In the genomic region with DNA sequence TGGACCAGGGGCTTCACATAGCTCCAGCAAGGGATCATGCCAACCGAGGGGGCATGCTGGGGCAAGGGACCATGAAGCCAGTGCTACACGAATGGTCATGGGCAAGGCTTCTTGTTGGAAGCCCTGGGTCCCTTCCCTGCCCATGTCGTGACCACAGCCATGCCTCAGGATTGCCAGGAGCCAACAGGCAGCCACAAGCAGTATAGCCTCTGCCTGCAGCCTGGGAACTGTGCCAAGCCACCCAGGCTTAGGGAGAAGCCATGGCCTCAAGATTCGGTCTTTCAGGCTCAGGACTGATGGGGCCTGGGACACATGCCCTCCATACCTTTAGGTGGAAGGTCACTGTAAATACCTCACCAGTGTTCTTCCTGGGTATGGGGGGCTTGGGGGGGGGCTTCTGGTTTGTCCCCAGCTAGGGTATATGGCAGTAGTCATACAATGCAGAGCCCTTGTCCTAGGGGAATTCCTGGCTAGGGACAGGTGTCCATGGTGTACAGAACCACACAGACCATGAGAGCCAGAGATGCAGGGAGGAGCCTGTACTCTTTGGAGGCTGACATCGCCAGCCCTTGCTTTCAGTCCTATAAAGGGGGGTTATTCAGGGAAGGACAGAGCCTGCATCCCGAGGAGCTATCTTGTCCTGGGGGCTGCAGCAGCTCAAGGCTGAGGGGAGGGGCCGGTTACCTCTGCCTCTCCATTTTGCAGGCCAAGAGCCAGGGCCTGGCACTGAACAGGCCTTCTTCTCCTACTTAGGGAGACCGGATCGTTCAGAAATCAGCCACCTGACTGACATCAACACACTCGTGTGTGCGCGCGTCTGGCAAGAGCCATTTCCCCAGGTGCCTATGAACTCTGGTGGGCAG, we compare ENCODE assay signal across 9 mouse cellular contexts. TPM values are rescaled to one million over a fixed set of nuclear protein-coding genes. Genes with fewer than 3 reads are reported as not detected.
DNase-seq lines count a peak whose midpoint lies in the region; ATAC-seq and TF ChIP-seq lines count a peak whose summit lies in the region.
"Had no signal": no experiment of that assay in that cellular context is flagged by ENCODE, and none has a peak within 500 bp of the region (broad histone marks: within the 10 kb centered on the region; RNA-seq: fewer than 3 reads in every experiment).

No protein-coding gene starts in this region.

- no peak for DNase-seq in hindbrain, embryonic 10.5 days (ENCODE audit: low spot score)
- peak; percentile 67 for DNase-seq in MN1 (ENCODE audit: low spot score)
- peak; percentile 65 for DNase-seq in cerebellum, adult 11-12 months
- peak; percentile 47 for DNase-seq in kidney, postnatal 14 days
- no peak for DNase-seq in c-Kit-positive CD71-positive TER-119-positive erythroid progenitor cells, embryonic 14.5 days (ENCODE audit: low spot score)
- no peak for DNase-seq in thymus, adult 2 months
- DNase-seq in lung, postnatal 14 days: no peak
- DNase-seq: layer of hippocampus, postnatal 36 days had no signal

- H3K4me1 ChIP-seq in hindbrain, embryonic 13.5 days (replicated peaks): peaks cover 18% of the 10 kb centered on the region
- H3K4me1 ChIP-seq in hindbrain, embryonic 10.5 days (replicated peaks): peaks cover 11% of the 10 kb centered on the region; the same call in 1 of the 2 replicates
- H3K4me1 ChIP-seq in thymus, adult 2 months (replicated peaks; ENCODE audit: control insufficient read depth, insufficient read depth, low read length): peaks cover 23% of the 10 kb centered on the region

- H3K27ac ChIP-seq in hindbrain, embryonic 13.5 days: peak overlapping the region; percentile 46; the same call in 1 of the 2 replicates
- H3K27ac ChIP-seq in hindbrain, embryonic 10.5 days: no peak overlapping the region
- H3K27ac ChIP-seq in thymus, adult 2 months (ENCODE audit: control insufficient read depth, insufficient read depth, low read length): no peak overlapping the region

- TF ChIP-seq POLR2A in thymus, adult 2 months (IDR thresholded peaks at IDR 0.05; ENCODE audit: control insufficient read depth, extremely low read depth, insufficient read depth, low read length, poor library complexity): no peak

- no peak overlapping the region for H3K4me2 ChIP-seq in hindbrain, embryonic 13.5 days

- WGBS in hindbrain, embryonic 13.5 days: 71% methylated on average over 13 of the region's 13 CpGs
- WGBS in hindbrain, embryonic 10.5 days: 79% methylated on average over 13 of the region's 13 CpGs
- 35% methylated on average over 13 of the region's 13 CpGs for WGBS in thymus, adult 2 months

- H3K9me3 ChIP-seq in hindbrain, embryonic 13.5 days: no peaks in the 10 kb centered on the region
- 0 out of 2 replicates have a peak, but pooled peaks cover 2% of the 10 kb centered on the region for H3K9me3 ChIP-seq in hindbrain, embryonic 10.5 days

- H3K9ac ChIP-seq in hindbrain, embryonic 13.5 days: no peak overlapping the region

- ATAC-seq in hindbrain, embryonic 13.5 days (ENCODE audit: low FRiP score): no peak

- H3K4me3 ChIP-seq in hindbrain, embryonic 13.5 days: no peak overlapping the region
- no peak overlapping the region for H3K4me3 ChIP-seq in hindbrain, embryonic 10.5 days
- H3K4me3 ChIP-seq in thymus, adult 2 months (ENCODE audit: control insufficient read depth, insufficient read depth, low read length): no peak overlapping the region

- no peak for TF ChIP-seq CTCF in thymus, adult 2 months (IDR thresholded peaks at IDR 0.05; ENCODE audit: borderline replicate concordance, control insufficient read depth, extremely low read depth, insufficient read depth, low read length, poor library complexity)

- no peaks in the 10 kb centered on the region for H3K27me3 ChIP-seq in hindbrain, embryonic 13.5 days
- no peaks in the 10 kb centered on the region for H3K27me3 ChIP-seq in hindbrain, embryonic 10.5 days (ENCODE audit: insufficient read depth, poor library complexity, severe bottlenecking)
- no peaks in the 10 kb centered on the region for H3K27me3 ChIP-seq in thymus, adult 2 months (ENCODE audit: control insufficient read depth, insufficient read depth, low read length)

- H3K36me3 ChIP-seq in hindbrain, embryonic 13.5 days: no peaks in the 10 kb centered on the region
- no peaks in the 10 kb centered on the region for H3K36me3 ChIP-seq in hindbrain, embryonic 10.5 days
- H3K36me3 ChIP-seq in thymus, adult 2 months (ENCODE audit: control insufficient read depth, insufficient read depth, low read length): no peaks in the 10 kb centered on the region

RNA-seq across cellular contexts. Expression of gene Ablim2, which starts 15.8 kb away (rescaled TPM):
- 9.5 and 10.4 TPM in 2 replicates for polyA plus RNA-seq in hindbrain, embryonic 13.5 days (2015; fragmentation: Nextera tagmentation; extraction: Ambion mirVana)
- polyA plus RNA-seq in hindbrain, embryonic 10.5 days (2016; fragmentation: Nextera tagmentation; extraction: Ambion mirVana): 0.73 and 1.3 TPM in 2 replicates
- polyA plus RNA-seq in thymus, adult 2 months (2012; rRNA removed): 4.0 and 4.5 TPM in 2 replicates

RNA-seq across cellular contexts. Expression of gene Sh3tc1, which starts 33.7 kb away (rescaled TPM):
- polyA plus RNA-seq in hindbrain, embryonic 13.5 days (2015; fragmentation: Nextera tagmentation; extraction: Ambion mirVana): 2.7 and 3.8 TPM in 2 replicates
- 3.3 and 4.7 TPM in 2 replicates for polyA plus RNA-seq in hindbrain, embryonic 10.5 days (2016; fragmentation: Nextera tagmentation; extraction: Ambion mirVana)
- 4.4 and 5.2 TPM in 2 replicates for polyA plus RNA-seq in thymus, adult 2 months (2012; rRNA removed)

Comparison
In these comparisons a context has a peak if more than half of its experiments do, and no peak if none do; other contexts are left out.
1. DNase-seq: peak in MN1 (single experiment), cerebellum, adult 11-12 months (single experiment) and kidney, postnatal 14 days (single experiment); none in hindbrain, embryonic 10.5 days (single experiment), c-Kit-positive CD71-positive TER-119-positive erythroid progenitor cells, embryonic 14.5 days (single experiment), thymus, adult 2 months (single experiment) and lung, postnatal 14 days (single experiment).